Mouse (Mus musculus): Measurements from ENCODE around the gene Shisa9. TPM values are rescaled to one million over a fixed set of nuclear protein-coding genes. Genes with fewer than 3 reads are reported as not detected.
A peak's percentile ranks its signal among the peaks of the same experiment; 100 is the strongest.

The Shisa9 gene
- polyA plus RNA-seq, 1 experiment from 2014 or later = 0.97 TPM

DNA sequence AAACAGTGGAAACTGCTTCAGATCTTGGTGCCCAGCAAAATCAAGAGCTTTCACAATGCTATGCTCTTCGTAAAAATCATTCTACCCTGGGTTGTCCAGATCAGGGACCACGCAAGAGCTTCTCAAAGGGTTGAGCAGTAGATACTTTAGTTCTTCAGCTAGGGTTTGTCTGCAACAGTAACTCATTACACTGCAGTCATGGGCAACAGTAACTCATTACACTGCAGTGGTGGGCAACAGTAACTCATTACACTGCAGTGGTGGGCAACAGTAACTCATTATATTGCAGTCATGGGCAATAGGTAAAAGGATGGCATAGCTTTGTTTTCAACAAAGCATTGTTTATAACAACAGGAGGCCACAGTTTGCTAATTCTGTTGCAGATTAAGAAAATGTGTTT lies 281.9 kb downstream of the Shisa9 start:
- Histone ChIP-seq H3K9me3 (no peaks in the 10 kb centered on the region), H3K27ac (no peak overlapping the region), H3K36me3 (no peaks in the 10 kb centered on the region), H3K4me2 (replicated peaks) (no peak overlapping the region), H3K27me3 (no peaks in the 10 kb centered on the region), H3K4me1 (no peaks in the 10 kb centered on the region), H3K4me3 (no peak overlapping the region), H3K9ac (no peak overlapping the region)
- 89% methylated on average over 2 of the region's 2 CpGs for WGBS
- no peak for ATAC-seq (ENCODE audit: low FRiP score, low read depth)

DNA sequence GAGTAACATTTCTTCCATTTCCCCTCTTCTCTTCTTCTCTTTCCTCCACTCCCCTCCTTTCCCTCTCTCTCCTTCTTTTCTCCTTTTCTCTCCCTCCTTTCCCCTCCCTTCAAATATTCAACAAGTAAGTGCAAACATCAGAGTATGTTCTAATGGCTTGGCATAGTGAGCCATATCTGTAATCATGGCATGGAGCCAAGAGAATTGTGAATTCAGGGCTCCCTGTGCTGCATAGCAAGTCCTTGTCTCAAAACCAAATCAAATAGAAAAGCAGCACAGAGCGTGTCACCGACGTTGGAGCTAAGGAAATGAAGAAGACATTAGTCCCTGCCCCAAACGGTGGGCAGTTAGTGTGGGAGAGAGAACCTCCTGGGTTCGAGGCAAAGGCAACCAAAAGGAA lies 316.6 kb downstream of the Shisa9 start:
- no peaks in the 10 kb centered on the region for H3K4me1 ChIP-seq
- no peak overlapping the region for H3K4me2 ChIP-seq (replicated peaks)
- H3K9ac ChIP-seq = no peak overlapping the region
- 69% methylated on average over 5 of the region's 5 CpGs for WGBS
- no peak for ATAC-seq (ENCODE audit: low FRiP score, low read depth)
- H3K36me3 ChIP-seq = no peaks in the 10 kb centered on the region
- no peak overlapping the region for H3K4me3 ChIP-seq
- no peaks in the 10 kb centered on the region for H3K9me3 ChIP-seq
- H3K27ac ChIP-seq = no peak overlapping the region
- no peaks in the 10 kb centered on the region for H3K27me3 ChIP-seq

- Histone ChIP-seq H3K27me3 (no peaks in the 10 kb centered on the region), H3K4me2 (replicated peaks) (no peak overlapping the region), H3K9me3 (no peaks in the 10 kb centered on the region), H3K4me1 (peaks cover 4% of the 10 kb centered on the region; the same call in 1 of the 2 replicates), H3K36me3 (no peaks in the 10 kb centered on the region), H3K4me3 (no peak overlapping the region), H3K9ac (no peak overlapping the region), H3K27ac (no peak overlapping the region)
- ATAC-seq (ENCODE audit: low FRiP score, low read depth) = no peak
Observed at GRCm38 (mm10) chr16:12303420-12303819, 319.5 kb downstream of the Shisa9 start.

DNA sequence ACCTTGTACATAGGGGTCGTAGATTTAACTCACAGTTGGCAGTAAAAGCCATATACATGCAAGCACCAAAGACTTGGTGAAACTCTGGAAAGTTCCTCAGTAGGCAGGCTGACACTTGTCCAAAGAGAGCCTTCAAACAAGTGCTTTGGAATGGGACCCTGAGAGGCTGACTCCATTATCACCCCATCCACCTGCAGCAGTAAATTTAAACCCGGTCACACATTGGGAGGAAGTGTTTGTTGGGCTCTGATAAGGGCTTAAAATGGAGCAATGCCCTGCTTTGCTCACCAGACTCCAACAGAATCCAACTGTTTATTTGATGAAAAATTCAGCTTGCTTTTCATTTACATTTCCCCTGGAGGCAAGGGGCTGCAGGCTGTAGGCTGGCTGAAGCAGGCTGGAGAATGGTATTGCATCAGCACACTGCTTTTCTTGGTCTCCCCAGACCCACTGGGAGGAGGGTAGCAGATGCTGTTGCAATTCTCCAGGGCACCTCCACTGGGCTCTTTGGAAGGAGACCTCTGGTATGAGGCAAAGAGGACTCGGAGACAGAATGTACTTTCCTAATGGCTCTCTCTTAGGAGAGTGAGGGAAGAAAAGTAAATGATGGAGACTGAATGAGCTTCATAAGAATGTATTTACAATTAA lies 323.5 kb downstream of the Shisa9 start:
- H3K9ac ChIP-seq = no peak overlapping the region
- no peaks in the 10 kb centered on the region for H3K9me3 ChIP-seq
- no peak overlapping the region for H3K27ac ChIP-seq
- H3K4me3 ChIP-seq = no peak overlapping the region
- H3K4me2 ChIP-seq (replicated peaks) = no peak overlapping the region
- no peaks in the 10 kb centered on the region for H3K27me3 ChIP-seq
- no peaks in the 10 kb centered on the region for H3K36me3 ChIP-seq
- ATAC-seq (ENCODE audit: low FRiP score, low read depth) = no peak
- 75% methylated on average over 3 of the region's 3 CpGs for WGBS
- peaks cover 4% of the 10 kb centered on the region; the same call in 1 of the 2 replicates for H3K4me1 ChIP-seq

GRCm38 (mm10) chr16:12309826-12310225 lies 325.9 kb downstream of the Shisa9 start:
- peaks cover 4% of the 10 kb centered on the region; the same call in 1 of the 2 replicates for H3K4me1 ChIP-seq
- H3K36me3 ChIP-seq = no peaks in the 10 kb centered on the region
- H3K9ac ChIP-seq = no peak overlapping the region
- H3K4me2 ChIP-seq (replicated peaks) = no peak overlapping the region
- no peaks in the 10 kb centered on the region for H3K9me3 ChIP-seq
- no peaks in the 10 kb centered on the region for H3K27me3 ChIP-seq
- H3K4me3 ChIP-seq = no peak overlapping the region
- ATAC-seq (ENCODE audit: low FRiP score, low read depth) = 0 out of 2 replicates have a peak, but pooled peaks have one; percentile 57
- no peak overlapping the region for H3K27ac ChIP-seq

GRCm38 (mm10) chr16:12315627-12316026 lies 331.7 kb downstream of the Shisa9 start:
- no peaks in the 10 kb centered on the region for H3K36me3 ChIP-seq
- H3K4me1 ChIP-seq = no peaks in the 10 kb centered on the region
- H3K27me3 ChIP-seq = no peaks in the 10 kb centered on the region
- no peak overlapping the region for H3K4me3 ChIP-seq
- no peak for ATAC-seq (ENCODE audit: low FRiP score, low read depth)
- no peak overlapping the region for H3K9ac ChIP-seq
- no peaks in the 10 kb centered on the region; the same call in 1 of the 2 replicates for H3K9me3 ChIP-seq
- no peak overlapping the region for H3K27ac ChIP-seq
- no peak overlapping the region for H3K4me2 ChIP-seq (replicated peaks)

Other genes starting within 250 kb of the Shisa9 start
- 18.6 and 19.1 TPM in 2 replicates for gene Cpped1, start 74.7 kb upstream of the Shisa9 start, polyA plus RNA-seq (2015; fragmentation: Nextera tagmentation; extraction: Ambion mirVana)